Mouse (Mus musculus): ENCODE measurements around the gene Kcnh7. TPM values are rescaled to one million over a fixed set of nuclear protein-coding genes. Genes with fewer than 3 reads are reported as not detected.

Gene Kcnh7
- total RNA-seq, 2 experiments from 2014 or later, result 1.9 to 2.6 TPM

- no peak for DNase-seq
These were observed 539.2 kb downstream of the Kcnh7 start for GRCm38 (mm10) chr2:62644891-62645290.
